Mouse (Mus musculus) ES-E14 (cell line): ENCODE results near the gene Herc6. TPM values are rescaled to one million over a fixed set of nuclear protein-coding genes. Genes with fewer than 3 reads are reported as not detected.

Source experiments
- DNase-seq: peaks from one replicate; pipeline ENCODE4 v3.0.0-alpha.2; 2013; ENCODE audit warnings: low read depth, low spot score
- H3K27ac ChIP-seq: 2 replicates; pipeline ENCODE4 v1.5.1; 2012; ENCODE audit warnings: low read depth, mild to moderate bottlenecking, low read length, moderate library complexity, mixed read lengths; ENCODE audit not compliant: poor library complexity, insufficient read depth, severe bottlenecking
- H3K36me3 ChIP-seq: 2 replicates; pipeline ENCODE4 v1.6.1; 2012; ENCODE audit warnings: mild to moderate bottlenecking, low read length, moderate library complexity, mixed read lengths; ENCODE audit not compliant: control insufficient read depth, poor library complexity, insufficient read depth, severe bottlenecking
- H3K4me1 ChIP-seq, 2 experiments: fragments of 150-350 bp in 1 of 2; sonication (generic) in 1 of 2; 2 replicates each; pipeline ENCODE4 v1.6.1; 2012; ENCODE audit warnings: low read length in 2 of 2, mild to moderate bottlenecking in 1 of 2, mixed read lengths in 1 of 2; ENCODE audit not compliant: control insufficient read depth in 2 of 2, insufficient read depth in 2 of 2, poor library complexity in 1 of 2
- H3K4me3 ChIP-seq, 2 experiments: fragments of 150-350 bp in 1 of 2; sonication (generic) in 1 of 2; 2 replicates each; pipeline ENCODE4 v1.5.1; 2012; ENCODE audit warnings: low read length in 2 of 2, low read depth in 1 of 2, mild to moderate bottlenecking in 1 of 2, mixed read lengths in 1 of 2; ENCODE audit not compliant: insufficient read depth in 1 of 2, poor library complexity in 1 of 2, severe bottlenecking in 1 of 2
- H3K9ac ChIP-seq: 2 replicates; pipeline ENCODE4 v1.6.1; 2012; ENCODE audit warnings: low read depth, mild to moderate bottlenecking, low read length, mixed read lengths; ENCODE audit not compliant: poor library complexity, insufficient read depth, severe bottlenecking
- H3K9me3 ChIP-seq: fragments of 150-350 bp; sonication (generic); 2 replicates; pipeline ENCODE4 v1.6.1; 2012; ENCODE audit warnings: low read depth, mild to moderate bottlenecking, low read length; ENCODE audit not compliant: control insufficient read depth, insufficient read depth
- CHD2 ChIP-seq: IDR thresholded peaks from 2 replicates; pipeline ENCODE4 v1.6.1; 2014; ENCODE audit warnings: mild to moderate bottlenecking, low read depth, low read length, inconsistent platforms
- HCFC1 ChIP-seq: IDR thresholded peaks from 2 replicates; pipeline ENCODE4 v1.6.1; 2012; ENCODE audit warnings: low read length, inconsistent platforms, borderline replicate concordance; ENCODE audit not compliant: insufficient read depth
- MAFK ChIP-seq: IDR thresholded peaks from 2 replicates; pipeline ENCODE4 v1.6.1; 2014; ENCODE audit warnings: mild to moderate bottlenecking, low read depth, low read length, inconsistent platforms; ENCODE audit not compliant: insufficient read depth
- ZC3H11A ChIP-seq: IDR thresholded peaks from 2 replicates; pipeline ENCODE4 v1.6.1; 2012; ENCODE audit warnings: low read depth, mild to moderate bottlenecking, inconsistent platforms, low read length, borderline replicate concordance
- ZNF384 ChIP-seq: IDR thresholded peaks from 2 replicates; pipeline ENCODE4 v1.6.1; 2012; ENCODE audit warnings: low read depth, low read length, inconsistent platforms
- in situ Hi-C, 2 experiments: fragments of 600-800 bp; cut with MboI; formaldehyde crosslinking; loops; one replicate each; pipeline ENCODE4 v1.15.1; 2025; ENCODE audit warnings: low sequenced_read_pairs in 2 of 2, inconsistent platforms in 1 of 2; ENCODE audit not compliant: unreplicated experiment in 2 of 2
- total RNA-seq: library from RNA; depleted of rRNA; stranded (reverse); fragments of 300-350 nt; gene quantifications from 2 replicates; pipeline ENCODE4 v1.2.3, GENCODE M21; 2012

Herc6 gene
- total RNA-seq, 1 experiment: 0.36 TPM

GRCm38 (mm10) chr6:57582356-57582755 is 1.6 kb downstream of the Herc6 start:
- Histone ChIP-seq H3K4me3 (no peak overlapping the region), H3K4me1 (peaks cover 0 to 2% of the 10 kb centered on the region in 2 experiments; a peak in 1 of 4 replicates), H3K27ac (no peak overlapping the region), H3K36me3 (no peaks in the 10 kb centered on the region), H3K9me3 (no peaks in the 10 kb centered on the region), H3K9ac (no peak overlapping the region)
- in situ Hi-C loops: no loop called here
- no peak for DNase-seq
- TF ChIP-seq ZC3H11A (no peak), CHD2 (no peak), HCFC1 (no peak), ZNF384 (no peak), MAFK (no peak)

GRCm38 (mm10) chr6:57605546-57606307 is 24.9 kb downstream of the Herc6 start:
- no peak overlapping the region for H3K4me3 ChIP-seq
- no peak overlapping the region for H3K9ac ChIP-seq
- no peak for DNase-seq
- no peaks in the 10 kb centered on the region for H3K9me3 ChIP-seq
- TF ChIP-seq HCFC1: no peak
- no peak for TF ChIP-seq CHD2
- TF ChIP-seq MAFK: no peak
- TF ChIP-seq ZNF384: no peak
- TF ChIP-seq ZC3H11A: no peak
- in situ Hi-C loops: no loop called here
- H3K27ac ChIP-seq: no peak overlapping the region
- no peaks in the 10 kb centered on the region for H3K36me3 ChIP-seq
- no peaks in the 10 kb centered on the region for H3K4me1 ChIP-seq

- no peaks in the 10 kb centered on the region for H3K4me1 ChIP-seq
- H3K27ac ChIP-seq: no peak overlapping the region
- H3K9me3 ChIP-seq: no peaks in the 10 kb centered on the region
- no peaks in the 10 kb centered on the region for H3K36me3 ChIP-seq
- no peak overlapping the region for H3K4me3 ChIP-seq
- H3K9ac ChIP-seq: no peak overlapping the region
- DNase-seq: no peak
- in situ Hi-C loops: no loop called here
- no peak for TF ChIP-seq HCFC1
- no peak for TF ChIP-seq ZNF384
- no peak for TF ChIP-seq CHD2
- TF ChIP-seq MAFK: no peak
- no peak for TF ChIP-seq ZC3H11A
These were observed 27.2 kb downstream of the Herc6 start for GRCm38 (mm10) chr6:57607999-57608398.

GRCm38 (mm10) chr6:57609631-57610030 is 28.8 kb downstream of the Herc6 start:
- Histone ChIP-seq H3K9me3 (no peaks in the 10 kb centered on the region), H3K4me3 (no peak overlapping the region), H3K4me1 (no peaks in the 10 kb centered on the region), H3K36me3 (no peaks in the 10 kb centered on the region), H3K9ac (no peak overlapping the region), H3K27ac (no peak overlapping the region)
- TF ChIP-seq CHD2: no peak
- TF ChIP-seq HCFC1: no peak
- TF ChIP-seq ZNF384: no peak
- TF ChIP-seq ZC3H11A: no peak
- in situ Hi-C loops: no loop called here
- DNase-seq: peak; percentile 19
